Mouse (Mus musculus) embryonic fibroblast, embryonic 13.5 days (primary cell): ENCODE data around the gene Ugt1a10.

Experiments used
- CTCF ChIP-seq: IDR thresholded peaks from 2 replicates; pipeline ENCODE4 v1.5.1; 2011; ENCODE audit warnings: mild to moderate bottlenecking, control low read depth, low read length, moderate library complexity, borderline replicate concordance; ENCODE audit not compliant: insufficient read depth
- POLR2A ChIP-seq: IDR thresholded peaks from 2 replicates; pipeline ENCODE4 v1.6.1; 2011; ENCODE audit warnings: low read depth, mild to moderate bottlenecking, control low read depth, low read length, moderate library complexity

GRCm38 (mm10) chr1:88074471-88074870 lies 19.3 kb downstream of the Ugt1a10 start:
- TF ChIP-seq CTCF: no peak
- no peak for TF ChIP-seq POLR2A
